Comparison of ENCODE assay signal across 9 mouse cellular contexts in genomic region chr5:32614691-32615090, GRCm38 (mm10). TPM values are rescaled to one million over a fixed set of nuclear protein-coding genes. Genes with fewer than 3 reads are reported as not detected.
DNase-seq lines count a peak whose midpoint lies in the region; ATAC-seq lines count a peak whose summit lies in the region.
"Had no signal": no experiment of that assay in that cellular context is flagged by ENCODE, and none has a peak within 500 bp of the region (broad histone marks: within the 10 kb centered on the region; RNA-seq: fewer than 3 reads in every experiment).

No protein-coding gene starts in this region.

- DNase-seq in hindbrain, embryonic 11.5 days (ENCODE audit: low spot score) = no peak
- DNase-seq in cerebellum, adult 11 months = peak; percentile 14
- peak; percentile 42 to 68 for DNase-seq in heart, adult 18-20 months
- DNase-seq in layer of hippocampus, postnatal 25 days (ENCODE audit: extremely low spot score in 1 of 2, low spot score in 1 of 2) = peak; percentile 6 to 9
- DNase-seq in right cerebral cortex, postnatal 14 days = peak; percentile 24
- no peak for DNase-seq in embryo, embryonic 10 days (ENCODE audit: low spot score)

- H3K27ac ChIP-seq in hindbrain, embryonic 13.5 days = peak overlapping the region; percentile 49; the same call in 1 of the 2 replicates
- no peak overlapping the region for H3K27ac ChIP-seq in hindbrain, embryonic 11.5 days (ENCODE audit: low read depth, low read length)

- H3K4me3 ChIP-seq in hindbrain, embryonic 13.5 days = no peak overlapping the region
- H3K4me3 ChIP-seq in hindbrain, embryonic 11.5 days (ENCODE audit: low read depth, low read length) = no peak overlapping the region

- ATAC-seq in hindbrain, embryonic 13.5 days (ENCODE audit: low FRiP score) = no peak
- no peak for ATAC-seq in hindbrain, embryonic 11.5 days (ENCODE audit: low FRiP score)
- ATAC-seq in activated CD4-positive, CD25-positive, alpha-beta regulatory T cell, adult 4 months = no peak

- no peaks in the 10 kb centered on the region for H3K9me3 ChIP-seq in hindbrain, embryonic 13.5 days
- H3K9me3 ChIP-seq in hindbrain, embryonic 11.5 days (ENCODE audit: control insufficient read depth, low read length) = no peaks in the 10 kb centered on the region

- no peaks in the 10 kb centered on the region for H3K36me3 ChIP-seq in hindbrain, embryonic 13.5 days
- H3K36me3 ChIP-seq in hindbrain, embryonic 11.5 days (ENCODE audit: control insufficient read depth, insufficient read depth, low read length) = no peaks in the 10 kb centered on the region

- peaks cover 23% of the 10 kb centered on the region for H3K4me1 ChIP-seq in hindbrain, embryonic 13.5 days (replicated peaks)
- H3K4me1 ChIP-seq in hindbrain, embryonic 11.5 days (replicated peaks; ENCODE audit: control insufficient read depth, insufficient read depth, low read length) = no peaks in the 10 kb centered on the region

- H3K4me2 ChIP-seq in hindbrain, embryonic 13.5 days = no peak overlapping the region
- no peak overlapping the region for H3K4me2 ChIP-seq in hindbrain, embryonic 11.5 days (replicated peaks; ENCODE audit: low read depth, low read length)

- no peak overlapping the region for H3K9ac ChIP-seq in hindbrain, embryonic 13.5 days
- H3K9ac ChIP-seq in hindbrain, embryonic 11.5 days (ENCODE audit: low read depth, low read length) = no peak overlapping the region

- no peaks in the 10 kb centered on the region for H3K27me3 ChIP-seq in hindbrain, embryonic 13.5 days
- H3K27me3 ChIP-seq in hindbrain, embryonic 11.5 days (ENCODE audit: control insufficient read depth, insufficient read depth, low read length) = no peaks in the 10 kb centered on the region

- WGBS in hindbrain, embryonic 13.5 days = 70% methylated on average over 4 of the region's 4 CpGs
- 89% methylated on average over 4 of the region's 4 CpGs for WGBS in hindbrain, embryonic 11.5 days

RNA-seq across cellular contexts. Expression of gene Yes1, which starts 3.7 kb away (rescaled TPM):
- 21.8 and 22.6 TPM in 2 replicates for polyA plus RNA-seq in hindbrain, embryonic 13.5 days (2015; fragmentation: Nextera tagmentation; extraction: Ambion mirVana)
- polyA plus RNA-seq in hindbrain, embryonic 11.5 days (2014; fragmentation: Nextera tagmentation; extraction: Ambion mirVana) = 32.1 and 34.6 TPM in 2 replicates
- 10 to 100 TPM; 12.8 to 14.8 TPM for total RNA-seq in heart, adult 18-20 months (2021)
- 10 to 100 TPM; 13.3 to 14.8 TPM for total RNA-seq in layer of hippocampus, postnatal 25 days (2021)
- polyA plus RNA-seq in activated CD4-positive, CD25-positive, alpha-beta regulatory T cell, adult 4 months (2017; shearing (Covaris generic)) = under 1 TPM; 0.65 to 0.91 TPM
- total RNA-seq: MEL had no signal

Comparison
In these comparisons a context has a peak if more than half of its experiments do, and no peak if none do; other contexts are left out.
1. DNase-seq: peak in cerebellum, adult 11 months (single experiment), heart, adult 18-20 months (2 of 2), layer of hippocampus, postnatal 25 days (2 of 2) and right cerebral cortex, postnatal 14 days (single experiment); none in hindbrain, embryonic 11.5 days (single experiment) and embryo, embryonic 10 days (single experiment).
2. RNA of gene Yes1, which starts 3.7 kb away (polyA plus RNA-seq): 32.1 to 34.6 TPM in hindbrain, embryonic 11.5 days and 21.8 to 22.6 TPM in hindbrain, embryonic 13.5 days; 0.65 to 0.91 TPM in activated CD4-positive, CD25-positive, alpha-beta regulatory T cell, adult 4 months; every median in the first group is over 10 times any median in the second.